Mouse (Mus musculus) liver, embryonic 16.5 days (tissue): Measurements from ENCODE around the gene Vmn1r125. TPM values are rescaled to one million over a fixed set of nuclear protein-coding genes. Genes with fewer than 3 reads are reported as not detected.
"Not testable (repeated sequence)": the region's sequence is repeated elsewhere in the genome, so short reads cannot be mapped to it uniquely, and the experiment has no call there.

ENCODE experiments used
- ATAC-seq: fragments of 200-750 bp; cut with Nextera tagmentation; 2 replicates; pipeline ENCODE4 v1.8.0; 2017; ENCODE audit warnings: low read depth, mild to moderate bottlenecking, moderate number of reproducible peaks, moderate library complexity
- H3K27ac ChIP-seq: fragments of 300-500 bp; sonication (generic); 2 replicates; pipeline ENCODE4 v1.5.1; 2014; ENCODE audit warnings: mild to moderate bottlenecking, low read length
- H3K27me3 ChIP-seq: fragments of 300-500 bp; sonication (generic); 2 replicates; pipeline ENCODE4 v1.6.1; 2014; ENCODE audit warnings: low read depth, low read length, mixed read lengths; ENCODE audit not compliant: control insufficient read depth, insufficient read depth
- H3K36me3 ChIP-seq: fragments of 300-500 bp; sonication (generic); 2 replicates; pipeline ENCODE4 v1.6.1; 2014; ENCODE audit warnings: mild to moderate bottlenecking; ENCODE audit not compliant: control insufficient read depth, insufficient read depth
- H3K4me1 ChIP-seq: fragments of 300-500 bp; sonication (generic); 2 replicates; pipeline ENCODE4 v1.6.1; 2014; ENCODE audit warnings: low read depth, low read length, mixed read lengths; ENCODE audit not compliant: control insufficient read depth
- H3K4me2 ChIP-seq: fragments of 300-500 bp; sonication (generic); 2 replicates; pipeline ENCODE4 v1.6.1; 2014; ENCODE audit warnings: low read depth, low read length, mixed read lengths
- H3K4me3 ChIP-seq: fragments of 300-500 bp; sonication (generic); 2 replicates; pipeline ENCODE4 v1.5.1; 2014; ENCODE audit warnings: low read depth, mild to moderate bottlenecking, low read length
- H3K9ac ChIP-seq: fragments of 300-500 bp; sonication (generic); 2 replicates; pipeline ENCODE4 v1.6.1; 2014; ENCODE audit warnings: low read depth, low read length
- H3K9me3 ChIP-seq: fragments of 300-500 bp; sonication (generic); replicated peaks from 2 replicates; pipeline ENCODE4 v1.6.1; 2016; ENCODE audit warnings: low read length; ENCODE audit not compliant: control insufficient read depth
- WGBS: fragments of 180-500 bp; shearing (Covaris S2); extraction: QIAGEN DNeasy Blood & Tissue Kit; methylation state at CpG from one replicate; pipeline ENCODE4 v1.1.7; 2014; ENCODE audit not compliant: insufficient replicate concordance; 5-methylcytosine and 5-hydroxymethylcytosine counted together
- polyA plus RNA-seq: library from polyadenylated mRNA; unstranded; fragments of >200 nt; fragmentation: Nextera tagmentation; extraction: Ambion mirVana; gene quantifications from 2 replicates; pipeline ENCODE4 v1.2.1, GENCODE M21; 2015

The Vmn1r125 gene
- not detected in 2 replicates for polyA plus RNA-seq

DNA sequence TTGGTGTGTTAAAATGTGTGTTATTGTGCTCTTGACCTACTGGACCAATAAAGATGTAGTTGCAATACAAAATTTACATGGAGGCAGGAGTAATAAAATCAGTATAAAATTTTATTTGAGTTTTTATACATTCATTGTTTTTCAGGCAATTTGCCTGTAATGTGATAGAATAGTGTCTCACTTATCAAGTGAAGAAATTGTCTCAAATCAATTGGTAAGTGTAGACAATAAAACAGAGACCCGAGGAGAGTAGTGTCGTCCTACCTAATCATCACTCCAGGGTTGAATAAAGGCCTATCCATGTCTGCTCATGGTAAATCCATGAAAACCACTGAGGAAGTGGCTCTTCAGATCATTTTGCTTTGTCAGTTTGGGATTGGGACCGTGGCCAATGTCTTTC is at the start of gene Vmn1r125:
Gene Vmn1r125 (plus strand): TSS at position 301 of the 400 bp plus-strand sequence.
- H3K27me3 ChIP-seq, H3K27ac ChIP-seq, H3K4me1 ChIP-seq, H3K4me3 ChIP-seq, H3K9me3 ChIP-seq, H3K36me3 ChIP-seq, H3K9ac ChIP-seq, H3K4me2 ChIP-seq, ATAC-seq: not testable (repeated sequence)
- WGBS = 32% methylated on average over 3 of the region's 3 CpGs

DNA sequence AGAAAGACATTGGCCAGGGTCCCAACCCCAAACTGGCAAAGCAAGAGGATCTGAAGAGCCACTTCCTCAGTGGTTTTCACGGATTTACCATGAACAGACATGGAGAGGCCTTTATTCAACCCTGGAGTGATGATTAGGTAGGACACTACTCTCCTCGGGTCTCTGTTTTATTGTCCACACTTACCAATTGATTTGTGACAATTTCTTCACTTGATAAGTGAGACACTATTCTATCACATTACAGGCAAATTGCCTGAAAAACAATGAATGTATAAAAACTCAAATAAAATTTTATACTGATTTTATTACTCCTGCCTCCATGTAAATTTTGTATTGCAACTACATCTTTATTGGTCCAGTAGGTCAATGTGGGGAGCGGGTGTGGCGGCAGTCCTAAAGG is 11.5 kb upstream of the Vmn1r125 start, which contains the start of gene Vmn1r124:
Gene Vmn1r124 (minus strand): TSS at position 101 of the 400 bp plus-strand sequence.
- not testable (repeated sequence) for H3K9ac ChIP-seq, H3K4me2 ChIP-seq, H3K4me3 ChIP-seq, H3K9me3 ChIP-seq, H3K36me3 ChIP-seq, H3K4me1 ChIP-seq, H3K27ac ChIP-seq, H3K27me3 ChIP-seq, ATAC-seq
- 60% methylated on average over 4 of the region's 4 CpGs for WGBS

DNA sequence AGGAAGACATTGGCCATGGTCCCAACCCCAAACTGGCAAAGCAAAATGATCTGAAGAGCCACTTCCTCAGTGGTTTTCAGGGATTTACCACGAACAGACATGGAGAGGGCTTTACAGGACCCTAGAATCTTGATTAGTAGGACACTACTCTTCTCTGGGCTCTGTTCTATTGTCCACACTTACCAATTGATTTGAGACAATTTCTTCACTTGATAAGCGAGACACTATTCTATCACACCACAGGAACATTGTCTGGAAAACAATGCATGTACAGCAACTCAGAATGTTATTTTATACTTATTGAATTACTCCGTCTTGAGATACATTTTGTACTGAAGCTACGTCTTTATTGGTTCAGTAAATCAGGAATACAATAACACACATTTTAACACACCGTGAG is 29.4 kb downstream of the Vmn1r125 start, which contains the start of gene Vmn1r126:
Gene Vmn1r126 (minus strand): TSS at position 101 of the 400 bp plus-strand sequence.
- not testable (repeated sequence) for H3K9me3 ChIP-seq, H3K4me1 ChIP-seq, H3K4me2 ChIP-seq, H3K9ac ChIP-seq, H3K36me3 ChIP-seq, H3K4me3 ChIP-seq, ATAC-seq, H3K27me3 ChIP-seq, H3K27ac ChIP-seq
- no CpG with 5 or more reads among the region's 5 CpGs for WGBS

DNA sequence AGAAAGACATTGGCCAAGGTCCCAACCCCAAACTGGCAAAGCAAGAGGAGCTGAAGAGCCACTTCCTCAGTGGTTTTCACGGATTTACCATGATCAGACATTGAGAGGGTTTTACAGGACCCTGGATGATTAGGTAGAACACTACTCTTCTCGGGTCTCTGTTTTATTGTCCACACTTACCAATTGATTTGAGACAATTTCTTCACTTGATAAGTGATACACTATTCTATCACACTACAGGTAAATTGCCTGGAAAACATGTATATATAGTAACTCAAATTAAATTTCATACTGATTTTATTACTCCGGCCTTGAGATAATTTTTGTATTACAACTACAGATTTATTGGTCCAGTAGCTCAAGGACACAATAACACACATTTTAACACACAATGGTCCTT is 47.8 kb downstream of the Vmn1r125 start, which contains the start of gene Vmn1r127:
Gene Vmn1r127 (minus strand): TSS at position 101 of the 400 bp plus-strand sequence.
- not testable (repeated sequence) for H3K36me3 ChIP-seq, H3K4me1 ChIP-seq, H3K4me3 ChIP-seq, H3K9me3 ChIP-seq, H3K27me3 ChIP-seq, ATAC-seq, H3K4me2 ChIP-seq, H3K27ac ChIP-seq, H3K9ac ChIP-seq
- WGBS = no CpG with 5 or more reads among the region's 3 CpGs

Other genes starting within 250 kb of the Vmn1r125 start
- gene Vmn1r120, start 218.4 kb upstream of the Vmn1r125 start, polyA plus RNA-seq = not detected in 2 replicates
- gene Vmn1r121, start 173.7 kb upstream of the Vmn1r125 start, polyA plus RNA-seq = not detected in 2 replicates
- not detected in 2 replicates for gene Vmn1r122, start 138.1 kb upstream of the Vmn1r125 start, polyA plus RNA-seq
- gene Vmn1r123, start 110.0 kb upstream of the Vmn1r125 start, polyA plus RNA-seq = not detected in 2 replicates
- gene Gm5157, start 81.8 kb upstream of the Vmn1r125 start, polyA plus RNA-seq = not detected in 2 replicates
- gene Vmn1r124, start 11.6 kb upstream of the Vmn1r125 start, polyA plus RNA-seq = not detected in 2 replicates
- gene Vmn1r126, start 29.3 kb downstream of the Vmn1r125 start, polyA plus RNA-seq = not detected in 2 replicates
- not detected in 2 replicates for gene Vmn1r127, start 47.7 kb downstream of the Vmn1r125 start, polyA plus RNA-seq
- not detected in 2 replicates for gene Vmn1r128, start 77.2 kb downstream of the Vmn1r125 start, polyA plus RNA-seq
- gene Vmn1r129, start 89.1 kb downstream of the Vmn1r125 start, polyA plus RNA-seq = not detected in 2 replicates
- not detected in 2 replicates for gene Gm6882, start 160.6 kb downstream of the Vmn1r125 start, polyA plus RNA-seq
- not detected in 2 replicates for gene Vmn1r130, start 239.6 kb downstream of the Vmn1r125 start, polyA plus RNA-seq